In the genomic region with DNA sequence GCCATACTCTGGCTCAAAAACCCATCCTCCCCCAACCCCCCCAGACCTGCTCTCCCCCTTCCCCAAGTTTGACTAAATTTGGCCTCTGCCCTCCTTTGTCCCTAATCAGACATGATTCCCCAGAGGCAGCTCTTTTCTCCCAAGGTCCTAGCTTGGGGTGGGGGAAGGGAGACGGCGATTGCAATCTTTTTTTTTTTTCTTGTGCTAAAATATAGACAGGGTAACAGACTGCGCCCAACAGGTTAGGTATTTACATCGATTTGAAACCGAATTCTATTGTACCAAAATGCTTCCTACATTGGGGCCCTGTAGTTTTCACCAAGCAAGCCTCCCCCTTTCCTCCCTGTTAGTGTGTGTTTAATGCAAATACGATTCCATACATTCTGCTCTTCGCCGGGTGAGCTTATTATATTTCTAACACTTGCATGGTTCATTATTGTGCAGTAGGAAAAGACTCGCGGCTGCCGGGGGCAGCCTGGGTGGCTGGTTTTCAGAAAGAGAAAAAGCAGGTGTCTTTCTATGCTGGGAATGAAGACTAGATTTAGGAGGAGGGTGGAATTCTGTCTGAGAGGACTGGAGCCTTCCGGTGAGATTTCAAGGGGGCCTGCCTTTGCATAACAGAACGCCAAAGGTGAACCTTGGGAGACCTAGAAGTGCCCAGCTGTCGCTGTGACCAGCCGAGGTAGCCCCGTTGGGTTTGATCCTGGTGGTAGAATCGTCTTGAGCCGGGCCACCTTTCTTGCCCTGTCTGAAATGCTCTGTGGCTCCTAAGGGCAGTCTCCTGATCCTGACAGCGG, we compare ENCODE assay signal across 8 mouse cellular contexts.
DNase-seq lines count a peak whose midpoint lies in the region; ATAC-seq and TF ChIP-seq lines count a peak whose summit lies in the region.

No protein-coding gene starts in this region.

- H3K27ac ChIP-seq in lung, embryonic 14.5 days (ENCODE audit: low read depth): peak overlapping the region; percentile 96
- peak overlapping the region; percentile 90 for H3K27ac ChIP-seq in forebrain, embryonic 13.5 days
- H3K27ac ChIP-seq in liver, embryonic 11.5 days (ENCODE audit: low read depth, low read length): peak overlapping the region; percentile 25
- peak overlapping the region; percentile 93 for H3K27ac ChIP-seq in stomach, embryonic 16.5 days (ENCODE audit: low read length)

- TF ChIP-seq CTCF in lung, embryonic 14.5 days (IDR thresholded peaks at IDR 0.05; ENCODE audit: low read depth): no peak

- H3K27me3 ChIP-seq in lung, embryonic 14.5 days (ENCODE audit: insufficient read depth, low read length): no peaks in the 10 kb centered on the region
- H3K27me3 ChIP-seq in forebrain, embryonic 13.5 days: peaks cover 69% of the 10 kb centered on the region
- peaks cover 33% of the 10 kb centered on the region for H3K27me3 ChIP-seq in liver, embryonic 11.5 days (replicated peaks; ENCODE audit: control insufficient read depth, insufficient read depth, low read length)
- no peaks in the 10 kb centered on the region for H3K27me3 ChIP-seq in stomach, embryonic 16.5 days (ENCODE audit: control insufficient read depth, insufficient read depth, low read length)

- H3K4me3 ChIP-seq in lung, embryonic 14.5 days (ENCODE audit: low read depth, low read length): peak overlapping the region; percentile 77
- H3K4me3 ChIP-seq in forebrain, embryonic 13.5 days: peak overlapping the region; percentile 71
- H3K4me3 ChIP-seq in liver, embryonic 11.5 days (ENCODE audit: low read depth, low read length): peak overlapping the region; percentile 63; the same call in 1 of the 2 replicates
- peak overlapping the region; percentile 74 for H3K4me3 ChIP-seq in stomach, embryonic 16.5 days (replicated peaks; ENCODE audit: low read length)

- peaks cover 50% of the 10 kb centered on the region for H3K4me1 ChIP-seq in lung, embryonic 14.5 days (ENCODE audit: insufficient read depth)
- peaks cover 89% of the 10 kb centered on the region for H3K4me1 ChIP-seq in forebrain, embryonic 13.5 days
- H3K4me1 ChIP-seq in liver, embryonic 11.5 days (replicated peaks; ENCODE audit: control insufficient read depth, insufficient read depth, low read length): peaks cover 47% of the 10 kb centered on the region
- peaks cover 79% of the 10 kb centered on the region for H3K4me1 ChIP-seq in stomach, embryonic 16.5 days (ENCODE audit: control insufficient read depth, insufficient read depth, low read length)

- WGBS in lung, embryonic 14.5 days: 26% methylated on average over 19 of the region's 19 CpGs
- WGBS in forebrain, embryonic 13.5 days: 12% methylated on average over 19 of the region's 19 CpGs
- WGBS in liver, embryonic 11.5 days: 34% methylated on average over 19 of the region's 19 CpGs
- WGBS in stomach, embryonic 16.5 days: 24% methylated on average over 19 of the region's 19 CpGs

- H3K9ac ChIP-seq in lung, embryonic 14.5 days: peak overlapping the region; percentile 94
- peak overlapping the region; percentile 88 for H3K9ac ChIP-seq in forebrain, embryonic 13.5 days
- H3K9ac ChIP-seq in liver, embryonic 11.5 days (ENCODE audit: low read depth, low read length): peak overlapping the region; percentile 62; the same call in 1 of the 2 replicates
- peak overlapping the region; percentile 90 for H3K9ac ChIP-seq in stomach, embryonic 16.5 days (ENCODE audit: low read length)

- no peaks in the 10 kb centered on the region for H3K36me3 ChIP-seq in lung, embryonic 14.5 days (ENCODE audit: insufficient read depth)
- H3K36me3 ChIP-seq in forebrain, embryonic 13.5 days (ENCODE audit: poor library complexity, severe bottlenecking): no peaks in the 10 kb centered on the region
- no peaks in the 10 kb centered on the region for H3K36me3 ChIP-seq in liver, embryonic 11.5 days (ENCODE audit: control insufficient read depth, insufficient read depth, low read length)
- no peaks in the 10 kb centered on the region for H3K36me3 ChIP-seq in stomach, embryonic 16.5 days (ENCODE audit: control insufficient read depth, insufficient read depth, low read length)

- H3K4me2 ChIP-seq in lung, embryonic 14.5 days: peak overlapping the region; percentile 97
- H3K4me2 ChIP-seq in forebrain, embryonic 13.5 days: peak overlapping the region; percentile 98
- H3K4me2 ChIP-seq in liver, embryonic 11.5 days: peak overlapping the region; percentile 91
- peak overlapping the region; percentile 84 for H3K4me2 ChIP-seq in stomach, embryonic 16.5 days (ENCODE audit: low read depth, low read length)

- no peaks in the 10 kb centered on the region for H3K9me3 ChIP-seq in lung, embryonic 14.5 days (ENCODE audit: low read depth, low read length)
- H3K9me3 ChIP-seq in forebrain, embryonic 13.5 days (replicated peaks): no peaks in the 10 kb centered on the region
- no peaks in the 10 kb centered on the region for H3K9me3 ChIP-seq in liver, embryonic 11.5 days (ENCODE audit: control insufficient read depth, low read length)
- no peaks in the 10 kb centered on the region for H3K9me3 ChIP-seq in stomach, embryonic 16.5 days (replicated peaks; ENCODE audit: control insufficient read depth, low read length)

- no peak for ATAC-seq in lung, embryonic 14.5 days (ENCODE audit: insufficient read depth)
- ATAC-seq in forebrain, embryonic 13.5 days: no peak
- ATAC-seq in liver, embryonic 11.5 days (replicated peaks; ENCODE audit: low FRiP score): no peak
- no peak for ATAC-seq in stomach, embryonic 16.5 days (ENCODE audit: insufficient read depth, low FRiP score)

- peak; percentile 6 for DNase-seq in lung, embryonic 14.5 days
- DNase-seq in lung, adult 18-20 months: no peak
- no peak for DNase-seq in liver, embryonic 11.5 days (ENCODE audit: low spot score)
- DNase-seq in T-cell, adult 2 months (ENCODE audit: low spot score): no peak
- no peak for DNase-seq in testis, postnatal 10 days (ENCODE audit: low spot score)
- no peak for DNase-seq in cerebellum, postnatal 10 days

Comparison
In these comparisons a context has a peak if more than half of its experiments do, and no peak if none do; other contexts are left out.
1. H3K27ac ChIP-seq: peak in every context shown above with its lines; median percentile 96 in lung, embryonic 14.5 days; 93 in stomach, embryonic 16.5 days; 90 in forebrain, embryonic 13.5 days; 25 in liver, embryonic 11.5 days.